Mouse (Mus musculus) testis, adult 2 months (tissue): Measurements from ENCODE around the gene Kbtbd12. TPM values are rescaled to one million over a fixed set of nuclear protein-coding genes. Genes with fewer than 3 reads are reported as not detected.

Experiments
- H3K27ac ChIP-seq: fragments of 200-500 bp; 2 replicates; pipeline ENCODE4 v1.5.1; 2012; ENCODE audit warnings: low read depth, low read length; ENCODE audit not compliant: control insufficient read depth, insufficient read depth
- H3K27me3 ChIP-seq: fragments of 200-500 bp; 2 replicates; pipeline ENCODE4 v1.6.1; 2012; ENCODE audit warnings: mild to moderate bottlenecking, low read length, moderate library complexity; ENCODE audit not compliant: control insufficient read depth, insufficient read depth
- H3K36me3 ChIP-seq: fragments of 200-500 bp; 2 replicates; pipeline ENCODE4 v1.6.1; 2012; ENCODE audit warnings: mild to moderate bottlenecking, low read length; ENCODE audit not compliant: control insufficient read depth, insufficient read depth
- H3K4me1 ChIP-seq: fragments of 200-500 bp; 2 replicates; pipeline ENCODE4 v1.6.1; 2012; ENCODE audit warnings: low read length; ENCODE audit not compliant: control insufficient read depth, insufficient read depth
- H3K4me3 ChIP-seq: fragments of 200-500 bp; 2 replicates; pipeline ENCODE4 v1.5.1; 2012; ENCODE audit warnings: low read depth, mild to moderate bottlenecking, low read length, moderate library complexity, mixed read lengths; ENCODE audit not compliant: control insufficient read depth
- CTCF ChIP-seq: fragments of 200-500 bp; IDR thresholded peaks from 2 replicates; pipeline ENCODE4 v1.5.1; 2012; ENCODE audit warnings: low read depth, mild to moderate bottlenecking, inconsistent platforms, low read length, moderate library complexity; ENCODE audit not compliant: control insufficient read depth, insufficient read depth, insufficient replicate concordance
- POLR2A ChIP-seq: fragments of 200-500 bp; IDR thresholded peaks from 2 replicates; pipeline ENCODE4 v1.6.1; 2012; ENCODE audit warnings: low read depth, mild to moderate bottlenecking, inconsistent platforms, low read length, moderate library complexity; ENCODE audit not compliant: control insufficient read depth
- polyA plus RNA-seq: library from polyadenylated mRNA; depleted of rRNA; stranded (reverse); fragments of >200 nt; gene quantifications from 2 replicates; pipeline ENCODE4 v1.2.3, GENCODE M21; 2012

Gene Kbtbd12
- polyA plus RNA-seq, 1 experiment = 0.83 TPM

GRCm38 (mm10) chr6:88523451-88523850, 114.3 kb downstream of the Kbtbd12 start:
- no peak for TF ChIP-seq CTCF
- no peak for TF ChIP-seq POLR2A
- Histone ChIP-seq H3K4me3 (no peak overlapping the region), H3K36me3 (no peaks in the 10 kb centered on the region), H3K4me1 (peaks cover 4% of the 10 kb centered on the region), H3K27ac (no peak overlapping the region), H3K27me3 (no peaks in the 10 kb centered on the region)

- H3K4me1 ChIP-seq = peaks cover 4% of the 10 kb centered on the region
- no peak overlapping the region for H3K4me3 ChIP-seq
- no peaks in the 10 kb centered on the region for H3K27me3 ChIP-seq
- TF ChIP-seq POLR2A = no peak
- no peak for TF ChIP-seq CTCF
- H3K36me3 ChIP-seq = no peaks in the 10 kb centered on the region
- H3K27ac ChIP-seq = no peak overlapping the region
These were observed 114.7 kb downstream of the Kbtbd12 start for GRCm38 (mm10) chr6:88523043-88523442.

- no peak overlapping the region for H3K27ac ChIP-seq
- no peaks in the 10 kb centered on the region for H3K27me3 ChIP-seq
- no peak overlapping the region for H3K4me3 ChIP-seq
- no peaks in the 10 kb centered on the region for H3K36me3 ChIP-seq
- no peak for TF ChIP-seq POLR2A
- TF ChIP-seq CTCF = no peak
- peaks cover 4% of the 10 kb centered on the region for H3K4me1 ChIP-seq
These were observed 115.1 kb downstream of the Kbtbd12 start for GRCm38 (mm10) chr6:88522606-88523005.

GRCm38 (mm10) chr6:88521821-88522220, 115.9 kb downstream of the Kbtbd12 start:
- H3K36me3 ChIP-seq = no peaks in the 10 kb centered on the region

GRCm38 (mm10) chr6:88518404-88519263, 119.1 kb downstream of the Kbtbd12 start, which contains the start of gene Sec61a1:
TSS of gene Sec61a1 (minus strand) at chr6:88518905.
- Histone ChIP-seq H3K36me3 (peaks cover 2% of the 10 kb centered on the region), H3K27ac (peak within 1 kb of the TSS; percentile 97), H3K4me1 (peaks cover 6% of the 10 kb centered on the region), H3K27me3 (no peaks in the 10 kb centered on the region), H3K4me3 (peak within 1 kb of the TSS; percentile 100)
- TF ChIP-seq POLR2A = peak; percentile 98
- TF ChIP-seq CTCF = no peak

More at GRCm38 (mm10) chr6:88521821-88522220, 115.9 kb downstream of the Kbtbd12 start:
- Histone ChIP-seq H3K27ac (no peak overlapping the region), H3K27me3 (no peaks in the 10 kb centered on the region), H3K4me1 (peaks cover 6% of the 10 kb centered on the region), H3K4me3 (no peak overlapping the region)
- no peak for TF ChIP-seq POLR2A
- TF ChIP-seq CTCF = no peak

- peaks cover 6% of the 10 kb centered on the region for H3K4me1 ChIP-seq
- peaks cover 2% of the 10 kb centered on the region for H3K36me3 ChIP-seq
- H3K27me3 ChIP-seq = no peaks in the 10 kb centered on the region
- H3K27ac ChIP-seq = peak overlapping the region; percentile 82
- peak overlapping the region; percentile 100 for H3K4me3 ChIP-seq
- TF ChIP-seq POLR2A = no peak
- TF ChIP-seq CTCF = no peak
These were observed 119.9 kb downstream of the Kbtbd12 start for GRCm38 (mm10) chr6:88517701-88518403.

- Histone ChIP-seq H3K36me3 (peaks cover 6% of the 10 kb centered on the region), H3K27me3 (no peaks in the 10 kb centered on the region), H3K27ac (no peak overlapping the region), H3K4me3 (no peak overlapping the region), H3K4me1 (peaks cover 6% of the 10 kb centered on the region)
- TF ChIP-seq POLR2A = no peak
- TF ChIP-seq CTCF = no peak
These were observed 121.1 kb downstream of the Kbtbd12 start for GRCm38 (mm10) chr6:88516667-88517066.
